Mouse (Mus musculus) hematopoietic stem cell, adult 5-6 weeks (primary cell): ENCODE measurements around the gene Fgf22. TPM values are rescaled to one million over a fixed set of nuclear protein-coding genes. Genes with fewer than 3 reads are reported as not detected.
"Not testable (repeated sequence)": the region's sequence is repeated elsewhere in the genome, so short reads cannot be mapped to it uniquely, and the experiment has no call there.

Experiments used
- ATAC-seq, 2 experiments: fragments of 125-278 bp in 1 of 2; replicated peaks in 1 of 2; 2 replicates each; pipeline ENCODE4 v1.8.0; 2016 to 2017; ENCODE audit warnings: inconsistent platforms in 2 of 2, mild to moderate bottlenecking in 2 of 2, moderate number of reproducible peaks in 2 of 2, low read depth in 1 of 2, moderate TSS enrichment in 1 of 2; ENCODE audit not compliant: low FRiP score in 2 of 2, poor library complexity in 2 of 2, severe bottlenecking in 2 of 2, insufficient read depth in 1 of 2, low TSS enrichment in 1 of 2
- total RNA-seq: library from RNA; stranded (forward); fragments of 172-1452, 232-1000 nt; gene quantifications from 2 replicates; pipeline ENCODE4 v1.2.3, GENCODE M21; 2017

The Fgf22 gene
- total RNA-seq, 1 experiment from 2014 or later, result not detected

GRCm38 (mm10) chr10:79756660-79757059, 1.8 kb downstream of the Fgf22 start:
- no peak for ATAC-seq

- ATAC-seq, result not testable (repeated sequence)
Observed at GRCm38 (mm10) chr10:79759675-79760074, 4.8 kb downstream of the Fgf22 start.

- no peak for ATAC-seq
Observed at GRCm38 (mm10) chr10:79760603-79761143, 5.8 kb downstream of the Fgf22 start.

- no peak for ATAC-seq
Observed at GRCm38 (mm10) chr10:79762875-79763274, 8.0 kb downstream of the Fgf22 start.

GRCm38 (mm10) chr10:79764234-79764633, 9.4 kb downstream of the Fgf22 start:
- no peak for ATAC-seq

- no peak for ATAC-seq
Observed at GRCm38 (mm10) chr10:79765228-79765745, 10.4 kb downstream of the Fgf22 start.

GRCm38 (mm10) chr10:79766001-79766507, 11.2 kb downstream of the Fgf22 start:
- no peak for ATAC-seq

- ATAC-seq, result peak; percentile 93 to 94
Observed at GRCm38 (mm10) chr10:79766508-79767325, 11.8 kb downstream of the Fgf22 start, which contains the start of gene Rnf126. Gene Rnf126 (minus strand): TSS chr10:79766952.

- ATAC-seq, result peak in 1 of 2 experiments; percentile 33; a peak in 3 of 4 replicates
Observed at GRCm38 (mm10) chr10:79767372-79768244, 12.7 kb downstream of the Fgf22 start.

GRCm38 (mm10) chr10:79768400-79768799, 13.5 kb downstream of the Fgf22 start:
- ATAC-seq, result no peak

GRCm38 (mm10) chr10:79769329-79769728, 14.5 kb downstream of the Fgf22 start:
- ATAC-seq, result no peak

GRCm38 (mm10) chr10:79772320-79772719, 17.4 kb downstream of the Fgf22 start:
- no peak for ATAC-seq

- ATAC-seq, result no peak
Observed at GRCm38 (mm10) chr10:79773208-79773607, 18.3 kb downstream of the Fgf22 start.

- no peak for ATAC-seq
Observed at GRCm38 (mm10) chr10:79774486-79775279, 19.8 kb downstream of the Fgf22 start.

GRCm38 (mm10) chr10:79777103-79777531, 22.2 kb downstream of the Fgf22 start, which contains the start of gene Fstl3:
Gene Fstl3 (plus strand): TSS chr10:79777272.
- ATAC-seq, result no peak

GRCm38 (mm10) chr10:79778006-79778405, 23.1 kb downstream of the Fgf22 start:
- no peak for ATAC-seq

GRCm38 (mm10) chr10:79779193-79779592, 24.3 kb downstream of the Fgf22 start:
- no peak for ATAC-seq
